Mouse (Mus musculus): ENCODE measurements around the gene Gas7. TPM values are rescaled to one million over a fixed set of nuclear protein-coding genes. Genes with fewer than 3 reads are reported as not detected.

The Gas7 gene
- polyA plus RNA-seq, 1 experiment: 355 TPM

DNA sequence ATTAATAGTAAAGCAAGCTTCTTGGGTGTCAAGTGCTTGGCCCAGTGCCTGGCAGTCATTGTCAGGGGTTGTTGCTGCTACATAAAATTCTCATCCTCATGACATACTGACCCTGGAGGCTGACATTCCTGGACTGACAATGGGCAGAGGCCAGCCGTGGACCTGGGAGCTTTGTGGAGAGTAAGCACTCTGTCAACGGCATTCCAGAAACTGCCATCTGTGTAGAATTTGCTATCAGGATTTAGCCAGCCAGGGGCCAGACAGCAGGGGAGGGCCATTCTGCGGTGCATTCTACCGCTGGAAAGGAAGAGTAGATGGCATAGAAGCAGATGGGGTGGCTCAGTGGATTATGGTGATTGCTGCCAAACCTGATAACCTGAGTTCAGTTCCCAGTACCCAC is 106.4 kb downstream of the Gas7 start:
- peaks cover 84% of the 10 kb centered on the region for H3K4me1 ChIP-seq (ENCODE audit: control insufficient read depth, insufficient read depth, low read length)
- no peak for TF ChIP-seq CTCF (IDR thresholded peaks at IDR 0.05; ENCODE audit: low read depth, low read length)
- TF ChIP-seq POLR2A (IDR thresholded peaks at IDR 0.05; ENCODE audit: borderline replicate concordance, low read depth, low read length): no peak
- no peak overlapping the region for H3K27ac ChIP-seq (ENCODE audit: insufficient read depth, low read depth, low read length)
- no peak overlapping the region for H3K4me3 ChIP-seq (ENCODE audit: insufficient read depth, low read length)

DNA sequence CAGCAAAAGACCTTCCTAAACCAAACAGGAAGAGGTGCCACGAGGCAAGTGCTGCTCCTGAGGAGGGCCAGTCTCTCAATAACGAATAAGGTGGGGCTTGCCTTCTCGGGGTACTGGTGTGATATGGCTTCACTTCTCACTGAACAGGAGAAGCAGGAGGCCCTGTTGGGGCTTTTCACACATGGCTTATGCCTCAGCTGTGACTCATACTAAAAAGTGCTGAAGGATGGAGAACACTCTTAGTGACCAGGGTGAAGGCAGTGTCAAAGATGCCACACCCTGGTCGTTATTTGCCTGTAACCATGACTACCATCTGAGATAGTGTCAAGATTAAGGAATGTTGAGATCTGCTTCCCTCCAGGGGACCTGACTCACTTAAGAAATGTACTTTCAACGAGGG is 107.9 kb downstream of the Gas7 start:
- Histone ChIP-seq H3K27ac (ENCODE audit: insufficient read depth, low read depth, low read length) (peak overlapping the region; percentile 68), H3K4me3 (ENCODE audit: insufficient read depth, low read length) (no peak overlapping the region), H3K4me1 (ENCODE audit: control insufficient read depth, insufficient read depth, low read length) (peaks cover 86% of the 10 kb centered on the region)
- TF ChIP-seq POLR2A (IDR thresholded peaks at IDR 0.05; ENCODE audit: borderline replicate concordance, low read depth, low read length) (no peak), CTCF (IDR thresholded peaks at IDR 0.05; ENCODE audit: low read depth, low read length) (no peak)

DNA sequence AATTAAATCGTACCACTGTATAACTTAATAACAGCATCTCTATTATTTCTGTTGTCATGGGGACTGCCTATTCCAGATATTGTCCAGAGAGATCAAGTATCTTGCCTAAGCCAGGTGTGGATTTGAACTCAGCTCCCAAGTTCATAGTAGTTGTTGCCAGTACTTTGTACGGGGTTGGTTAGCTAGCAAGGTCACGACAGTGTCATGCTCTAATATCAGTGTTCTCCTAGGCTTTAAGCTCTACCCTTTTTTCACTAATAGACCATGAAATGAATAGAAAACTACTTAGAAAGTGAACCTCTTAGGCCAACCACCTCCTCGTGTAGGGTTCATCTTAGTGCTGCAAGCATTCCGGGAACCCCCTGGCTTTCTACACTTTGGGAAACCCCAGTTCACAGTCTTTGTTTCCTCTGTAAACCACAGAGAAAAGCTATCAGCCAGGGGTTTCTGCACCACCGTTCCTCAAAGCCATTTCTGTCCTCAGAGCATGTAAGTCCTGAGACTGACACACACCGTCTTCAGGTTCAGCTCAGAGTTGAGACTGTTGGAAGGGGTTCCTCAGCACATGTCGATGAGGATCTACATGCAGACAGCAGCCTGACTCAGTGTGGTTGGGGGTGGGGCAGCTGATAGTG is 108.9 kb downstream of the Gas7 start:
- peaks cover 77% of the 10 kb centered on the region for H3K4me1 ChIP-seq (ENCODE audit: control insufficient read depth, insufficient read depth, low read length)
- no peak for TF ChIP-seq POLR2A (IDR thresholded peaks at IDR 0.05; ENCODE audit: borderline replicate concordance, low read depth, low read length)
- H3K4me3 ChIP-seq (ENCODE audit: insufficient read depth, low read length): no peak overlapping the region
- H3K27ac ChIP-seq (ENCODE audit: insufficient read depth, low read depth, low read length): peak overlapping the region; percentile 68

DNA sequence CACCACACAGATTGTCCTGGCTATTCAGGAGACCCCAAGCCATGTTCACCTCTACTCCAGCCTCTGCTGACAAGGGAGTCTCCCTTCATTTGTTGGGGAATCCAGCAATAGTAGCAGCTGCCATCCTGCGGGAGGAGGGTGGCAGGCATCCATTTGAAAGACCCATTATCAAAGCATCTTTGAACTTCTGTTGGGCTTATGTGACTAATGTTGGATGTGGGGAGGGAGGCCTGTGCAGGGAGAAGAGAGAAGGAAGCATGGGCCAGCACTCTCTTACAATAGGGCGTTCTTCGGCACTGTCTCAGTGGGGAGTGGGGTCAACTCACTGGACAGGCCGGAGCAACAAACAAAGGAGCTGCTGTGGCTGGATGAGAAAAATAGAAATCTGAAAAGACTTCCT is 110.3 kb downstream of the Gas7 start:
- Histone ChIP-seq H3K27ac (ENCODE audit: insufficient read depth, low read depth, low read length) (no peak overlapping the region), H3K4me3 (ENCODE audit: insufficient read depth, low read length) (no peak overlapping the region), H3K4me1 (ENCODE audit: control insufficient read depth, insufficient read depth, low read length) (peaks cover 65% of the 10 kb centered on the region)
- TF ChIP-seq POLR2A (IDR thresholded peaks at IDR 0.05; ENCODE audit: borderline replicate concordance, low read depth, low read length) (no peak), CTCF (IDR thresholded peaks at IDR 0.05; ENCODE audit: low read depth, low read length) (no peak)

DNA sequence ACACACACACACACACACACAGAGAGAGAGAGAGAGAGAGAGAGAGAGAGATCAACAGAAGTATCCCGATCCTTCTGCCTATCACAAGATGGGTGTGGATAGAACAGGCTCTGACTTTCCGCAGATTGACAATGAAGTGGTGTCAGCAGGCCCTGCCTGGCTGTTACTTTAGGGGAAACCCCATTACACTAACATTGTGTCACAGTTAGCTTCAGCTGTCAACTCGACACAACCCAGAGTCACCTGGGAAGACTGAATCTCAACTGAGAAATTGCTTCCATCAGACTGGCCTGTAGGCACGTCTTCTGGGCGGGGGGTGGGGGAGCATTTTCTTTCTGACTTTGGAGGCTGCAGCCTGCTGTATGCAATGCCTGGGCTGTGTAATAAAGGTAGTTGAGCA is 111.5 kb downstream of the Gas7 start:
- H3K4me1 ChIP-seq (ENCODE audit: control insufficient read depth, insufficient read depth, low read length): peaks cover 54% of the 10 kb centered on the region

DNA sequence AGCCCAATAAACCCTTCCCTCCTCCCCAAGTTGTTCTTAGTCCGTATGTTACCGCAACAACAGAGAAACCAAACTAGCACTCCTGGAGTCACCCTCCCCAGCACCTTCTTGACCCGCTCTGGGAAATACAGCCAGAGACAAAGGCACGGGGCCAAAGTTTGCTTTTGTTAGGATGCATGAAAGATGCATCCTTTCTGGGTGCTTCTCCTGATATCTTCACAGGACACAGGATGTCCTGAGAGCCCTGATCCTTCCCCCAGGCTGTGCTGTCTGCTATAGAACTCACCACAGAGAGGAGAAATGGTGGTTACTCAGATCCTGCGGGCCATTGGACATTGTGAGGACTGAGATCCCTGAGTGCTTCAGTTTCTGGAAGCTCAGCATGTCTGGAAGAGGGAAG is 111.9 kb downstream of the Gas7 start:
- no peak for TF ChIP-seq CTCF (IDR thresholded peaks at IDR 0.05; ENCODE audit: low read depth, low read length)
- no peak for TF ChIP-seq POLR2A (IDR thresholded peaks at IDR 0.05; ENCODE audit: borderline replicate concordance, low read depth, low read length)

More for the DNA sequence above, 111.5 kb downstream of the Gas7 start:
- Histone ChIP-seq H3K27ac (ENCODE audit: insufficient read depth, low read depth, low read length) (no peak overlapping the region), H3K4me3 (ENCODE audit: insufficient read depth, low read length) (no peak overlapping the region)
- no peak for TF ChIP-seq POLR2A (IDR thresholded peaks at IDR 0.05; ENCODE audit: borderline replicate concordance, low read depth, low read length)
- TF ChIP-seq CTCF (IDR thresholded peaks at IDR 0.05; ENCODE audit: low read depth, low read length): no peak

DNA sequence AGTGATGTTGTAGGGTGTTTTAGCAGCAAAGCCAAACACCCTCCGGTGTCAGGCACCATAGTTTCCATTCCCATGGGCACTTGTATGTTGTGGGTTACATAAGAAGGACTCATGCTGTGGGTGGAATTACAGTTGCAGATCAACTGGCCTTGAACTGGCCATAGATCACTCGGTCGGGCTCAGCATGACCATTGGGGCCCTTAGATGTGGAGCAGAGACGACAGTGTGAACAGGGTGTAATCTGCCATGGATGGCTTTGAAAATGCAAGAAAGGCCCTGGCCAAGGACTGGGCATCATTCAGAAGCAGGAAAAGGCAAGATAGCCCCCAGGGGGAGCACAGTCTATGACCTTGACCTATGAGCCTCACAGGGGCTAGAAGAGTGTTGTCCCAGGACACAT is 112.8 kb downstream of the Gas7 start:
- TF ChIP-seq POLR2A (IDR thresholded peaks at IDR 0.05; ENCODE audit: borderline replicate concordance, low read depth, low read length): no peak
- TF ChIP-seq CTCF (IDR thresholded peaks at IDR 0.05; ENCODE audit: low read depth, low read length): no peak
- H3K4me1 ChIP-seq (ENCODE audit: control insufficient read depth, insufficient read depth, low read length): peaks cover 45% of the 10 kb centered on the region
- no peak overlapping the region for H3K27ac ChIP-seq (ENCODE audit: insufficient read depth, low read depth, low read length)
- H3K4me3 ChIP-seq (ENCODE audit: insufficient read depth, low read length): no peak overlapping the region

More for the DNA sequence above, 111.9 kb downstream of the Gas7 start:
- Histone ChIP-seq H3K4me1 (ENCODE audit: control insufficient read depth, insufficient read depth, low read length) (peaks cover 52% of the 10 kb centered on the region), H3K4me3 (ENCODE audit: insufficient read depth, low read length) (no peak overlapping the region), H3K27ac (ENCODE audit: insufficient read depth, low read depth, low read length) (no peak overlapping the region)

DNA sequence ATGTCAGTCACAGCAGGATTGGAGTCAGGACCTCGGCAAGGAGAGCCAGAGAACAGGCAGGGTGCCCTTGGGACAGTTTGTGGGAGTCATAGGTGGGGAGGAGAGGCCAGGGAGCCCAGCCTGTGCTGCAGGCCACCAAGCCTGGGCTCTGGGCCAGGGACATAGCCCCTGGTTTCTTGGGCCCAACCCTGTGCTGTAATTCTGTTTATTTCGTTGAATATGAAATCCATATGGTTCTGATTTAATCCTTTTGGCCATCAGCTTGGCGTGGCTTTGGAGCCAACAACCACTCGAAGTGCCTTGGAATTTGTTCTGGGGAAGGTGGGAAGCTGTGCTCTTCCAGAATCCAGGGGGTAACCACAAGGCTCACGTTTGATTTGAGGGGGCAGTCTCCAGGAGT is 113.6 kb downstream of the Gas7 start:
- H3K27ac ChIP-seq (ENCODE audit: insufficient read depth, low read depth, low read length): no peak overlapping the region
- TF ChIP-seq CTCF (IDR thresholded peaks at IDR 0.05; ENCODE audit: low read depth, low read length) (no peak), POLR2A (IDR thresholded peaks at IDR 0.05; ENCODE audit: borderline replicate concordance, low read depth, low read length) (no peak)
- peaks cover 45% of the 10 kb centered on the region for H3K4me1 ChIP-seq (ENCODE audit: control insufficient read depth, insufficient read depth, low read length)
- no peak overlapping the region for H3K4me3 ChIP-seq (ENCODE audit: insufficient read depth, low read length)

DNA sequence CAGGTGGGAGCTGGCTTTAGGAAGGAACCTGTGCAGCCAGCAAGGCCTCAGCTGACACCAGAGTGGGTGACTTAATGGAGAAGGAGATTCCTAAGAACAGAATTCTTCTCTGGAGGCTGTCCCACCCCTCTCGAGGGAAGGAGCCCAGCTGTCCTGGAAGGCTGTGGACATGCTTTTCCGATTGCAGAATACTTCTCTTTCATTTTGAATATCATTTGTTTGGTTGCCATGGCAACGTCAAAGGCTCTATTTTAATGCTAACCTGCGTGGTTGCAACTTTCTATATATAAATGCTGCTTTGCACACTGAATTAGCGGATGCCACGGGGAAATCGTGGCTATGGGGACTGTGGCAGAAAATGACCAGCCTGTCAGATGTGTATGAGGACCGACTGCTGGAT is 115.7 kb downstream of the Gas7 start:
- Histone ChIP-seq H3K27ac (ENCODE audit: insufficient read depth, low read depth, low read length) (no peak overlapping the region), H3K4me3 (ENCODE audit: insufficient read depth, low read length) (no peak overlapping the region), H3K4me1 (ENCODE audit: control insufficient read depth, insufficient read depth, low read length) (peaks cover 36% of the 10 kb centered on the region)
- no peak for TF ChIP-seq CTCF (IDR thresholded peaks at IDR 0.05; ENCODE audit: low read depth, low read length)
- no peak for TF ChIP-seq POLR2A (IDR thresholded peaks at IDR 0.05; ENCODE audit: borderline replicate concordance, low read depth, low read length)

DNA sequence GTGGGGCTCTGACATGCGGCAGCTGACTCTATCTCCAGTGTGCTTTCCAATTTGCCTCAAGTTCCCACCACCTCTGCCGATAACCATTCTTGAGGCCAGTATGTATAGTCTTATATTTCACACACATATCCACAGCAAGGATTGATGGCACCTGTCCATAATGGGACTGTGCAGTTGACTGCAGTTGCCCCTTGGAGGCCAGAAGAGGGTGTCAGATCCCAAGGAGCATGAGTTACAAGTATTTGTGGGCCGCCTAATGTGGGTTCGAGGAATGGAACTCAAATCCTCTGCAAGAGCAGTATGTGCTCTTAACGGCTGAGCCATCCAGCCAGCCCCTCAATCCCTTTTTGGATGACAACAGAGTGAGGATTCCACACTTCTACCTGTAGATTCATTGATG is 119.1 kb downstream of the Gas7 start:
- H3K4me1 ChIP-seq (ENCODE audit: control insufficient read depth, insufficient read depth, low read length): peaks cover 50% of the 10 kb centered on the region
- H3K4me3 ChIP-seq (ENCODE audit: insufficient read depth, low read length): no peak overlapping the region
- TF ChIP-seq CTCF (IDR thresholded peaks at IDR 0.05; ENCODE audit: low read depth, low read length) (no peak), POLR2A (IDR thresholded peaks at IDR 0.05; ENCODE audit: borderline replicate concordance, low read depth, low read length) (no peak)
- H3K27ac ChIP-seq (ENCODE audit: insufficient read depth, low read depth, low read length): no peak overlapping the region

DNA sequence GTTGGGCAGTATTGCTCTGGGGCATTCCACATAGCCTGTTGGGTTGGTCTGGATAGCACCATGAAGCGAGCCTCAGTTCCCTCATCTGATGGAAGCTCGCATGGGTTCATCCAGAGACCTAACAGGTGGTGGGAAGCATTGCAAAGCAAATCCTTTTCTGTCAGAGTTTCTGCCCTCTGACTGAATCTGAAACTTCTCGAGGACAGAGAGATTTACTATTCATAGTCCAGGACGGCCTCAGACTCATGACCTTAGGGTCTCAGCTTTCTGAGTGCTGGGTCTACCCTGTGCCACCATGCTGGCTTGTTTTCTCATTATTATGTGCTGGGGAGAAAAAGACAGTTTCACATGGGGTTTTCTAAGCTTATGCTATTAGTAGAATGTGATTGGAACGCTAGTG is 122.2 kb downstream of the Gas7 start:
- Histone ChIP-seq H3K4me3 (ENCODE audit: insufficient read depth, low read length) (no peak overlapping the region), H3K27ac (ENCODE audit: insufficient read depth, low read depth, low read length) (peak overlapping the region; percentile 95)
- TF ChIP-seq POLR2A (IDR thresholded peaks at IDR 0.05; ENCODE audit: borderline replicate concordance, low read depth, low read length) (no peak), CTCF (IDR thresholded peaks at IDR 0.05; ENCODE audit: low read depth, low read length) (no peak)

More for the DNA sequence above, 122.2 kb downstream of the Gas7 start:
- peaks cover 81% of the 10 kb centered on the region for H3K4me1 ChIP-seq (ENCODE audit: control insufficient read depth, insufficient read depth, low read length)
